Mouse (Mus musculus) common myeloid progenitor, adult 5-6 weeks (primary cell): ENCODE data around the gene 9430015G10Rik. TPM values are rescaled to one million over a fixed set of nuclear protein-coding genes. Genes with fewer than 3 reads are reported as not detected.

Experiments
- ATAC-seq: replicated peaks from 2 replicates; pipeline ENCODE4 v1.8.0; 2016; ENCODE audit warnings: low read depth, mild to moderate bottlenecking, moderate TSS enrichment, inconsistent platforms; ENCODE audit not compliant: poor library complexity, severe bottlenecking
- total RNA-seq: library from RNA; stranded (forward); fragments of 200-1000, 187-1606 nt; gene quantifications from 2 replicates; pipeline ENCODE4 v1.2.3, GENCODE M21; 2017

Gene 9430015G10Rik
- total RNA-seq = 34.1 and 42.2 TPM in 2 replicates

DNA sequence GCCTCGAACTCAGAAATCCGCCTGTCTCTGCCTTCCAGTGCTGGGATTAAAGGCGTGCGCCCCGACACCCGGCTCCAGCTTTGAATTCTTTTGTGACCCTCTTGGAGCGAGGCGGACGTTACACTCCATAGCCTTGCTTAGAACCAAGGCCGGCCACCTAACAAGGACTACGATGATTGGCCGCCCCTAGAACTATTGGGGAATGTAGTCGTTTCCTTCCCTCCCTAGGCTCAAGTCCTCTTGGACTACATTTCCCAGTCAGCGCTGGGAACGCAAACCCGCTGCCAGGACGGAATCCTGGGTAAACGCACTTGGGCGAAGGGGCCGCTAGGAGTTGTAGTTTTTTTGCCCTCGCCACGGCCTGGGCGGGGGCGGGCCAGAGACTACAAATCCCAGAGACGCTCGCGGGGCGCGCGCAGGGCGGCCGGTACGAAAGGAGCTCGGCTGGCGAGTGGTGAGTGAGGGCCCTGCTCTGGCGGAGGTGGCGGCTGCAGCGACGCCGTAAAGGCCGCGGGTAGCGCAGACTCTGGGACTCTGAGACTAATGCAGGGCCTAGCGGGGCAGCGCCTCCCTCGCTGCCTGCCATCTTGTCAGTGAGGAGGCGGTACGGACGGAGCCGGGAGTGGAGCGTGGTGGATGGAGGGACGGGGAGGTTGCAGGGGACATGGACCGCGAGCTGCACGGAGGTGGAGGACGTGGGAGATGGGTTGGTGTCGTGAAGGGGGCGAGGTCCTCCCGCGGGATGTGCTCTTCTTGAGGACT is at the start of gene 9430015G10Rik:
Gene 9430015G10Rik (plus strand): TSS at position 413 of the 762 bp plus-strand sequence.
- ATAC-seq = peak; percentile 94

DNA sequence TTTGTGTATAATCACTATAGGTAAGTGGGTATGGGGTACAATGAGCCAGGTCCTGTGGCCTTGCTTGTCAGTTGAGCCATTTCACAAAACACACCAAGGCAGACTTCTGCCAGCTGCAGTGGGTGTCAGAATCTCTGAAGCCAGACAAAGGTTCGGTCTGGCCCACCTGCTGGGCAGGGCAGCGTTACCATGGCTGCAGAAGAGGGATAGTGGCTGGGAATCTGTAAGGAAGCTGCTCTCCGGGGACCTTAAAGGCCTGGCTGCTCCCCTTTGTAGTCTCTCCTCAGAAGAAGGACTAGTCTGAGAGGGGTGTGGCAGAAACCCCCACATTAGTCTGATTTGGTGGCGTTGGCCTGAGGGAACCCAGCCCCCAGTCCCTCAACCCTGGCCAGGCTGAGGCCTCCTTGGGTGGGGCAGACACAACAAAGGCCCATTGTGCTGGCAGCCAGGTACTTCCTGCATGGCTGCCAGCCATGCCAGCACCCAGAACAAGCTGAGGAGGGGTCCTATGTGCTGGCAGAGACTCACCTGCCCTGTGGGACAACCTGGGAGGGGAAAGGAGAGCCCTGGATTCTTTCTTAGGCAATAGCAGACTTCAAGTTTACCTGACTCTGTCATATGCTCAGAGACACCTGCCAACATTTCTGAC is 45.8 kb upstream of the 9430015G10Rik start:
- no peak for ATAC-seq

DNA sequence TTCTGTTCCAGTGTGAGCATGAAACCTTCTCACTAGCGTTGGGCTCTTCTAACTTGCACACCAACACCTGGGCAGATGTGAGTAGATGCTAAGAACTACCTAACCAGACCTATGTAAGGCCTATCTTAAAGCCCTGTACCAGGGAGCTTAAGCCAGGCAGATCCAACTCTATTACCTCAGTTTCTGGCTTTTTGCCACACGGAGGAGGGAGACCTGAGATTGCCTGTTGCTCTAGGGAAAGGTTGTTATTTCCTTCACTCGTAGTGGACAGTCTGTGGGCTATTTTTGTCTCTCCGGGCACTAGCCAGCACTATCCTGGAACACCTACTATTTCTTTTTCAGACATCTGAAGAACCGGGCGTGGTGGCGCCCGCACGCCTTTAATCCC is 45.3 kb upstream of the 9430015G10Rik start:
- ATAC-seq = no peak

DNA sequence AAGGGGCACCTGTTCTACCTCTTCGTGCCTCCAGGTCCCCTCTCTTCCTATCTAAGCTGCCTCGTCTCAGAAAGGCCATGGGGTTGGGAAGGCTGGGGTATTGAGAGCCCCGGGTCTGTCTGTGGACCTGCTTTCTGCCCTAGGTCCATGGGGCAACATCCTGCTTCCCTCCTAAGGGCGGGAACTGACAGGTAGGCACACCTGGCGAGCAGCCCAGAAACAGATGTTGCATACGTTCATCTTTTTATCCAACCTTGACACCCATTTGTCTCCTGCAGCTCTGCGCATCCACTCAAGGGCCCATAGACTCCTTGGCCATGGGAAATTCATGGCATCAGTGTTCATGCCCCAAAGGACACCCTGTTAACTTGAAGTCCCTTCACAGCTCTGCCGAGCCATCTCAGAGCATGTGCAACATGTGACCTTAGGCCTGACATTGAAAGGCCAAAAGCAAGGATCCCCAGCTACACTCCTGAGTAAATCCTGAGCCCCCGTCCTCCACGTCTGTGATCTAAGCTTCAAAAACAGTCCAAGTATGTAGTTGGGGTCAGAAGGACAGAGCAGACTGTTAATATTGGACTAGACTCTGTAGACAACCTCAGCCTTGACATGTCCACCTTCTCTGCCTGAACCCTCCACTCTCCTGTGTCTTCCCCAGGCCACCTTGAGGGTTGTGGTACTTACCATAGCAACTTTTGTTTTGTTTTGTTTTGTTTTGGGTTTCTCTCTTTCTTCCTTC is 44.5 kb upstream of the 9430015G10Rik start:
- no peak for ATAC-seq

DNA sequence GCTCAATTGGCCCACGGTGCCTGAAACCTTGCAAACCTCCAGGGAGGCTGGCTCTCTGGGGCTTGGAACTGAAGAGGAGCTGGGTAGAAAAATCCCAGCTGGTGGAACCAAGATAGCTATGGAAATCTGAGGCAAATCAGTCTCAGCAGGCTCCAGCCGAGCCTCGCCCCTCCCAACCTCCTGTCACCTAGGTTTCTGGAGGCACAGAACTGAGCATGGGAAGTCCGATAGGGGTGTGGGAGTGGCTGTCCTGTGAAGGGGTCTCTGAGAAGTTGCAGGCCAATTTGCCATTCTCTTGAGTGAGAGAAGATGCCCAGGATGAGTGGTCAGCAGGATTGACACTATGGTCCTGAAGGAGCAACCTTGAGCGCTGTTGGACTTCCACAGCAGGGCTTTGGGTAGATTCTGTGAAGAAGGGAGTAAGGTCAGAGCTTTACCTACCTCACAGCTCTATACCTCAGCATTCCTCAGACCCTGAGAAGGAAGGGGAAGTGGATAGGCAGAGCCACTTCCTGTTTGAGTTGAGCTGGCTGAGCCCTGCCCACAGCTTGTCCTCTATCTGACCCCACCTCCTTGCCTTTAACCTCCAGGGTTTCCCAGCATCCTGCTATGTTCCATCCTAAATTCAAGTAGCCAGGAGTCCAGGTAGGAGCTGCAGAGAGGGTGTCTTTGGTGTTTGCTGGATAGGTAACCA is 42.4 kb upstream of the 9430015G10Rik start:
- ATAC-seq = peak; percentile 89

DNA sequence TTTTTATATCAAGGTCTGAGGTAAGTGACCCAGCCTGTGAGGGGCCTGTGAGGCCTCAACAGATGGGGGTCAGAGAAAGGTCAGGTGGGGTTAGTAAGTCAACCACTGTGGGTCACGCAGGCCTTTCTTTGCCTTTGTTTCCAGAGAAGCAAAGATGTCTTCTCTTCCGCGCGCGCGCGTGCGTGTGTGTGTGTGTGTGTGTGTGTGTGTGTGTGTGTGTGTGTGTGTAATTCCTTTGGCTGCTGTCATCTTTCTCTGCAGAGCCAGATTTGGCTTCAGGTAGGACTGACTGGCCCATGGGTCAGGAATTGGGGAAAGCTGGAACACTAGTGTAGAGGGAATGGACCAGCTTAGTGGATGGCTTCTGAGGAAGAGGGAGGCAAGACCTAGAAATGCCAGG is 40.1 kb upstream of the 9430015G10Rik start:
- no peak for ATAC-seq

DNA sequence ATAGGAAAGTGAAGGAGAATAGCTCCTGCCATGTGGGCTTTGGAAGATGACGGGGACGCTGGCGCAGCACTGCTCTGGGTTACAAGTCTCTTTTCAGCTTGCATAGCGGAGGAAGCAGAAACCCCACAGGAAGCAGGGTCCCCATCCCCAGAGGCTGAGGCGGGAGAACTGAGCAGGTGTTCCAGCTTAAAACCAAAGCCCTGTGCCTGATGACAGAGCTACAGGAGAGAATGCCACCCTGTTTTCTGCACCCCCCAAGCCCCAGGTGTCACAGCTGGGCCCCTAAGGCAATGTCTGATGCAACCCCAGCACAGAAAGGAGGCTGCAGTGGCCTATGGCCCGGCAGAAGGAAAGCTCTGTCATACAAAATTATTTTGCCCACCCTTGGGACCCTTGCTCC is 39.5 kb upstream of the 9430015G10Rik start:
- ATAC-seq = peak; percentile 26

DNA sequence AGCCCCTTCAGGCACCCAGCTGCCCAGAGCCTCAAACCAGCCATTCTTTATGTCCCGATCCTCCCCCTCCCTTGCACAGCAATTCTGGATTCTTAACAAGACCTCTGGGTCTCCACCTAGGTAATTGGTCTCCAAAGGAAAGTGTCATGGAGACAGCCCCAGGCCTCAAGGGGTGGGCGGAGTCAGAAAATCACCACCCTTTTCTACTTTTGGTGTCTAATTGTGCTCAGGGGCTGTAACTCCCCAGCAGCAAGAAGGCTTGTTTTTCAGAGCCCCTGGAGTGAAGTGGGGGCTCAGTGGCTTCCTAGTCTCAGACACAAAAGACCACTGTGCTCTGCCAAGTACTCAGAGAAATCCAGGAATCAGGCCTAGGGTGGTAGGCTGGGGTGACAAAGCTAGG is 39.1 kb upstream of the 9430015G10Rik start:
- no peak for ATAC-seq

DNA sequence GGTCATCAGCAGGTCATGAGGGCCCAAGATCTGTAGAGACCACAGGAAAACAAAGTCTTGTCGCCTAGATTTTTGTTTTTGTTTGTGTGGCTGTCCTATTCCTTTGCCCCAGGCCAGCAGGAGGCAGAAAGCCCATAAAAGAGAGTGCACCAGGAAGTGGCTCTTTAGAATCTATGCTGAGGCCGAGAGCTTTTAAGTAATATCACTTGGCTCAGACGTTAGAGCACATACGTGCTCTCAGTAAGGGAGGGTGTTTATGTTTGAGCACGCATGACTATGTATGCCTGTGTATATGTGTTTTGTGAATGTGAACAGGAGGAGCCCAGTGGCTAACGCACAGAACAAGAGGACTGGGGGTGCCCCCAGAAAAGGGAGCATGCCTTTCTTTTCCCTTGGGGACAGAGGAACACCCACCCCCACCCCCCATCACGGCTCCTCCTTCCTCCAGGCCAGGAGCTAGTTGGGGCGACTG is 32.8 kb upstream of the 9430015G10Rik start:
- peak; percentile 62 for ATAC-seq

DNA sequence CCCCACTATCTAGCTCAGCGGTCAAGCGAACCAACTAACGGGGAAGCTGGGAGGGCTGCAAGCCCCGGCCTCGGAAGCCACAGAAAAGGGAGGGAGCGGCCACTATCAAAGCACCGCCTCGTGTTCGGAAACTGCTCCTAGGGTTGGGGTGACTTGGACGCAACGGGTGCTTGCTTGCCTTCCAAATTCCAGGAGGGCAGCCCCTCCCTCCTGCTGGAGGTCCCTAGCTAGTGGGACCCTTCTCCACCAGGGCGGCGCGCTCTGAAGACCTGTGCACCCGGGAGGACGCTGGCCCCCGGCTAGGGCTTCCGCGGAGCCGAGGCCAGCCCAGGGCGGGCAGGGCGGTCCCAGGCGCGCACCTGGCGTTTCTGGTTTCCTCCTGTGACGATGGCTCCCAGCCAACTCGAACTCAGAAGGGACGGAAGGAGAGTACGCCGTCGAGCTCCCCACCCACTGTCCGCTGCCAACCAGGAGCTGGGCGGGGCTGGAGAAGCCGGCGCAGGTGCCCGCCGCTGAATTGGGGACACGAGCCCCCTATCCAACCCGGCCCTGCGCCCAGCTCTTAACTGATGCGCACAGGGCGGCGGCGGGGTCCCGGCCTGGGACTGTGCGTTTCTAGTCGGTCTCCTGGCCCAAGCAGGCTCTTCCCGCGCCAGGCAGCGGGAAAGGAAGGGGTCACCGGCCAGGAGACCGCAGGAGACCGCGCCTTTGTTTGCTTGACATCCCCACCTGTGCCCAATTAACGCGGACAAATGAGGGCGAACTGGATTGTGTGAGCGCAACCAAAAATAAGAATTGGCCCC is 32.1 kb upstream of the 9430015G10Rik start:
- ATAC-seq = peak; percentile 76

DNA sequence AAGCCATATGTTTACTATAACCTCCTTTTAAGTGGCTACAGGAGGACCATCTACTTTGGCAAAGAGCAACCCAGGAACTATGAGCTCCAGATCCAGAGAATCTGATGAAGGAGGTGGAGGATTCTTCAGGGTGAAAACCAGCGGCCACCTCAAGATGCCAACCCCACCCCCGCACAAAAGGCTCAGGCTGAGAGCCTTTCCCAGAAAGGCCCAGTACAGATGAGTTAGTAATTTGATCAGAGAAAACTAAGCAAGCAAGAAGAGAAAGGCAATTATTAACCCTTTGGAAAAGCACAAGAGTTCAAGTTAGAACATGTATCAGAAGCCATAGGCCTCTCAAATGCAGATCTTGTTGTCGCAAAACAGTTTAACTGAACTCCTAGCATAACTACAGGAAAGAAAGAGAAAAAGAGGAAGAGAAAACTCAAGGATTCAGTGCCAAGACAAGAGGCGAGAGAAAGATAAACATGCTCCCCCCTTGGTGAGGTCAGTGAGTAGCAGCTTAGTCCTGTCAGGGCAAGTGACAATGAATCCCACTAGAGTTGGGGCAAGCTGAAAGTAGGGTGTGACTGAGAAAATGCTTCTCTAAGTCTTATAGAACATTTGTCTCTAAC is 27.1 kb upstream of the 9430015G10Rik start:
- ATAC-seq = peak; percentile 77

DNA sequence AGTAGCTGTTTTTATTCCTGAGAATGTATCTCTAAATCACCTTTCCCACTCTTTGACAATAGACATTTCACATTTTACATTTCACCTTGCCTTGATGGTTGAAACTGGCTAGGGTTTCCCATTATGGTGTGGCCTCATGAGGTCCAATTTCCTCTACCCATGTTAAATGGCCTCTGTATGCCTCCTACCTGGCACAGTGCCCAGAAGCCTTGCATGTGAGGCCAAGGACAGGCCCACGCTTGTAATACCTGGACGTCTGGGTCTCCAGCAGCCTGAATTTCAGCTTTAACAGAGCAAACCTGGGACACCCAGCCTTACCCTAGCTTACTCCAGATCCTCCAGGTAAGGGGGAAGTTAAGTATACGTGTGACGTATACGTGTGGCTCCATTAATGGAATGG is 26.4 kb upstream of the 9430015G10Rik start:
- ATAC-seq = no peak

DNA sequence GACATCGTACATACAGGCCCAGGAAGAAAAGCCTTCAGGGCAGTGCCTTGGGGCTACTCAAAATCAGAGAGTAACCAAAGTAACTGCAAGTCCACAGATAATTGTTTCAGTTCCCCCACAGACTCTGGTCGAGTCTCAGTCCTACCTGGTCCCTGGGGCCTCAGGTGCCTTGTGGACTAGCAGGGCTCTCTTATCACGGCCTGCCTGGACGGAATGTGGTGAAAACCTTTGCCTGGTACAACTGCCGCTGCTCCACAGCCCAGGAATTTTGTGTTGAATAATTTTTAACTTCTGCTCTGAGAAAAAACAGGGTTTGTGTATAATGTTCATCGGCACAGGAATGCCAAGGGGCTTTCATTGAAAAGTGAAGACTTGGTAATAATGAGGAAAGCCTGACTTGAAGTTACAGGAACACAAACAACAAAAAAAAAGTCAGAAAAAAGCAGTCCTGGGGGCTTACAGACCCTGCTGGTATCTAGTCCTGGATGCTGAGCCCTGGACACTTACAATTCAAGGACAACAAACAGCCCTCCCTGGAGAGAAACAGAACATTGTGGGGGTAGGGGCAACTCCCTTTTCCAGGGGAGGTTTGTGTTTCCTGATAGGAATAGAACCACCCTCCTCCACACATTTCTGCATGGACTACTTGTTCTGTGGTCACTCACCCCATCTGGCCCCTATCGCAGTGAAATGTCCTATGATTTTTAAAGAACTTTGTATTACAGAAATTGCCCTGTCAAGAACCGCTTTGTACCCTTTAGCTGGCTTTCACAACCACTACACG is 25.5 kb upstream of the 9430015G10Rik start:
- no peak for ATAC-seq

DNA sequence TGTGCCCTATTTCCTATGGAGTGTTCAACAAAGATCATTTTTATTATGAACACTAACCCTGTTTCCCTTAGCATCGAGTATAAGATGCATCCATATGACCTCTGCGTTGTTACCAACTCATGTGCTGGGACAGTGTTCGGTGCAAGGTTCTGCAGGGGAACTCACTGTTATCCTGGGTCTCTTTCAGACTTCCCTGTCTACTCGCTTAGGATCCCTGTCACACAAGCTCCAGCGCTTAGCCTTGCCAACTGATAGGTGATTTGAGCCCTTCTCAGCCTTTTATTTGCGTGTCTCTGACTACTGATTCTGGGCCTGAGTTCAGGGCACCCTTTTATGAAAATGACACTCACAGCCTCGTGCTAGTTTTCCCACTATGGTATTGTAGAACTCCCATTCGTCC is 24.5 kb upstream of the 9430015G10Rik start:
- ATAC-seq = no peak

DNA sequence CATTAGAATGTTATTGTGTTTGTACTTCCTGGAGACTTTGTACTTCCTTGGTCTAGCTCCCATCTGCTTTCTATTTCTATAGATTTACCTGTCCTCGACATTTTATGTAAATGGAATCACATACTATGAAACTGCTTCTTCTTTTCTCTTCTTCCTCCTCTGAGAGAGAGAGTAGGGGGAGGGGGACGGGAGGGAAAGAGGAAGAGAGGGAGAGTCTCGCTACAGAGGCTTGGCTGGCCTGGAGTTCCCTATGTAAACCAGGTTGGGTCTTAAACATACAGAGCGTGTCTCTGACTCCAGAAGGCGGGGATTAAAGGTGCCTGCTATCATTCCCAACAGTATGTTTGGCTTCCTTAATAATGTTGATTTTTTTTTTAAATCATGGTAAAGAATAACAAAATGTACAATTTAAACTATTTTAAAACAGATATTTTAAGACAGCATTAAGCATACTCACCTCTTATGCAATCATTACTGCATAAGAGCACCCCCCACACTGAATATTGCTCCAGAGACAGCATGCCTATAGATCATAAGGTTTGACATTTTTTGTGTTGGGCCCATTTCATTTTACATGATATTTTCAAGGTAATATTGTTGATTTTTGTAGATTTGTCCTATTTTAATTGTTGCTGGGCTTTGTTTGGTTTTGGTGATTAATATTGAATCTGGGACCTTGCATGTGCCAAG is 22.2 kb upstream of the 9430015G10Rik start:
- ATAC-seq = peak; percentile 93

DNA sequence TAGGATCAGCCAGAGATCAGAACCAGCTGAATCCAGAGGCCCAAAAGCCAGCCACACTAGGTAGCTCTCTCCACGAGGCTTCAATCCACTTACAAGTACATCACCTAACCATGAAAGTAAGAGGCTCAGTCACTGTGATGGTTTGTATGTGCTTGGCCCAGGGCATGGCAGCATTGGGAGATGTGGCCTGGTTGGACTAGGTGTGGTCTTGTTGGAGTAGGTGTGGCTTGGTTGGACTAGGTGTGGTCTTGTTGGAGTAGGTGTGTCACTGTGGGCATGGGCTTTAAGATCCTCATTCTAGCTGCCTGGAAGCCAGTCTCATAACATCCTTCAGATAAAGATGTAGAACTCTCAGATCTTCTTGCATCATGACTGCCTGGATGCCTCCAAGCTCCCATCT is 18.5 kb upstream of the 9430015G10Rik start:
- no peak for ATAC-seq

DNA sequence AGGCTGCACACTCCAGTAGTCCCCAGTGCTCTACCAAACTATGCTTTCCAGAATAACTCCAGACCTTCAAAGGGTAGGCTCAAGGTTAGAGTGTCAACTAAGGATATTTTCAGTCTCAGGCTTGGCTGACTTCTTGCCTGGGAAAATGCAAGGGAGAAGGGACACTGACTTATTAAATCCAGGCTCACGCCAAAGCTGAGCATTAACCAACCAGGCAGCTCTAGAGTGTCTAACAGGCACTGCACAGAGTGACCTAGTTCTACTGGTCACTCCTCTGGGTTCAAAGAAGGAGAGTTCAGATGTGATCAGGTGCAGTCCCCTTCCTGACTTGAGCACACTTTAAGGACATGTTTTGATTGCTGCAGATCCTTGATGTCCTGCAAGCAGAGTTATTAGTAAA is 17.0 kb upstream of the 9430015G10Rik start:
- ATAC-seq = no peak

DNA sequence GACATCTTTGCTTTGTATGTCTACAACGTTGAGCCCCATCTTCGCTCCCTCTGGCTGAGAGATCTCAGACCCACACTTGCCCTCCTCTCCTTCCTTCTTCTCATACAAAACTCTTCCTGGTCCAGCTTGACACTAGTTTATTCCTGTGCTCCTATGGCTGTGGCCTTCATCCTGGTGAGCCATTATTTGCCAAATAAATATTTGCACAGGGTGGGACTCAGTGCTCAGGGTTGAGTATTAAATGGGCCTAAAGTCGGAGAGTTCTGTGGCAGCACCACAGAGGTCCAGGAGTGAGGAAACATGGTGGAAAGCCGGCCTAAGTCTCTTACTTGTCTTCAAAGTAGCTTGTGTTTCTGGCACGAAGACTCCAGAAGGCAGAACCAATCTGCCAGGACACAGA is 16.0 kb upstream of the 9430015G10Rik start:
- ATAC-seq = no peak
